Mouse (Mus musculus): ENCODE measurements around the gene Ift140. TPM values are rescaled to one million over a fixed set of nuclear protein-coding genes. Genes with fewer than 3 reads are reported as not detected.
"Not testable (repeated sequence)": the region's sequence is repeated elsewhere in the genome, so short reads cannot be mapped to it uniquely, and the experiment has no call there.

Gene Ift140
- total RNA-seq, 2 experiments from 2014 or later: 1.9 to 2.1 TPM

- DNase-seq (ENCODE audit: low spot score): peak; percentile 97
These were observed 100.0 kb downstream of the Ift140 start, which contains the start of gene Telo2 for GRCm38 (mm10) chr17:25115664-25116432. Telo2 (minus strand) TSS chr17:25115967.

GRCm38 (mm10) chr17:25117263-25117662 is 101.4 kb downstream of the Ift140 start:
- DNase-seq (ENCODE audit: low spot score): no peak

GRCm38 (mm10) chr17:25120406-25120805 is 104.5 kb downstream of the Ift140 start, which contains the start of gene Ptx4:
Ptx4 (plus strand) TSS chr17:25120760.
- no peak for DNase-seq (ENCODE audit: low spot score)

- no peak for DNase-seq (ENCODE audit: low spot score)
These were observed 108.1 kb downstream of the Ift140 start for GRCm38 (mm10) chr17:25123979-25124378.

GRCm38 (mm10) chr17:25125442-25126060 is 109.7 kb downstream of the Ift140 start:
- DNase-seq (ENCODE audit: low spot score): not testable (repeated sequence)

GRCm38 (mm10) chr17:25127079-25127478 is 111.2 kb downstream of the Ift140 start:
- DNase-seq (ENCODE audit: low spot score): no peak

GRCm38 (mm10) chr17:25127681-25128080 is 111.8 kb downstream of the Ift140 start:
- no peak for DNase-seq (ENCODE audit: low spot score)

GRCm38 (mm10) chr17:25130060-25130459 is 114.2 kb downstream of the Ift140 start:
- no peak for DNase-seq (ENCODE audit: low spot score)

- DNase-seq (ENCODE audit: low spot score): peak; percentile 96
These were observed 117.4 kb downstream of the Ift140 start, which contains the start of gene Clcn7 for GRCm38 (mm10) chr17:25133275-25133698. Clcn7 (plus strand) TSS chr17:25133391.

GRCm38 (mm10) chr17:25135622-25136021 is 119.7 kb downstream of the Ift140 start:
- no peak for DNase-seq (ENCODE audit: low spot score)

GRCm38 (mm10) chr17:25138803-25139202 is 122.9 kb downstream of the Ift140 start:
- DNase-seq (ENCODE audit: low spot score): no peak

- DNase-seq (ENCODE audit: low spot score): no peak
These were observed 124.1 kb downstream of the Ift140 start for GRCm38 (mm10) chr17:25139960-25140359.

Other genes with a start within 250 kb of the Ift140 start
- not detected for gene Meiob, start 211.8 kb upstream of the Ift140 start, total RNA-seq (2021)
- 10 to 100 TPM; 67.9 to 72.7 TPM for gene Hagh, start 175.9 kb upstream of the Ift140 start, total RNA-seq (2021)
- 10 to 100 TPM; 45.2 to 48.3 TPM for gene Fahd1, start 165.7 kb upstream of the Ift140 start, total RNA-seq (2021)
- gene Igfals, start 150.1 kb upstream of the Ift140 start, total RNA-seq (2021): 1 to 10 TPM; 2.2 to 2.6 TPM
- 10 to 100 TPM; 11.0 to 11.1 TPM for gene Nubp2, start 129.7 kb upstream of the Ift140 start, total RNA-seq (2021)
- 10 to 100 TPM; 29.7 to 37.9 TPM for gene Spsb3, start 129.4 kb upstream of the Ift140 start, total RNA-seq (2021)
- 1 to 10 TPM; 6.5 to 8.4 TPM for gene Eme2, start 121.0 kb upstream of the Ift140 start, total RNA-seq (2021)
- gene Mrps34, start 121.0 kb upstream of the Ift140 start, total RNA-seq (2021): 10 to 100 TPM; 79.4 to 86.3 TPM
- 10 to 100 TPM; 11.8 to 12.3 TPM for gene Nme3, start 119.6 kb upstream of the Ift140 start, total RNA-seq (2021)
- 10 to 100 TPM; 13.2 to 14.5 TPM for gene Mapk8ip3, start 79.1 kb upstream of the Ift140 start, total RNA-seq (2021)
- 1 to 10 TPM; 3.9 to 5.9 TPM for gene Jpt2, start 55.4 kb upstream of the Ift140 start, total RNA-seq (2021)
- 1 to 10 TPM; 6.8 to 7.6 TPM for gene Cramp1l, start 297 bp upstream of the Ift140 start, total RNA-seq (2021)
- 10 to 100 TPM; 10.8 to 18.8 TPM for gene Tmem204, start 67.5 kb downstream of the Ift140 start, total RNA-seq (2021)
- gene Telo2, start 99.9 kb downstream of the Ift140 start, total RNA-seq (2021): 1 to 10 TPM; 4.0 to 6.0 TPM
- 1 to 10 TPM; 1.1 to 1.5 TPM for gene Ptx4, start 104.7 kb downstream of the Ift140 start, total RNA-seq (2021)
- 10 to 100 TPM; 15.0 to 16.0 TPM for gene Clcn7, start 117.3 kb downstream of the Ift140 start, total RNA-seq (2021)
- gene Ccdc154, start 146.4 kb downstream of the Ift140 start, total RNA-seq (2021): not detected
- not detected for gene Gm38655, start 159.4 kb downstream of the Ift140 start, total RNA-seq (2021)
- 10 to 100 TPM; 12.7 to 14.5 TPM for gene BC003965, start 168.5 kb downstream of the Ift140 start, total RNA-seq (2021)
- gene Unkl, start 172.3 kb downstream of the Ift140 start, total RNA-seq (2021): 1 to 10 TPM; 5.3 to 5.8 TPM
- gene Gnptg, start 224.0 kb downstream of the Ift140 start, total RNA-seq (2021): 10 to 100 TPM; 14.1 to 15.6 TPM
- gene Tsr3, start 224.1 kb downstream of the Ift140 start, total RNA-seq (2021): 10 to 100 TPM; 16.7 to 18.3 TPM
- gene Baiap3, start 240.3 kb downstream of the Ift140 start, total RNA-seq (2021): under 1 TPM; 0.14 to 0.21 TPM